Mouse (Mus musculus) forebrain, embryonic 11.5 days (tissue): ENCODE data around the gene Tmem132c. TPM values are rescaled to one million over a fixed set of nuclear protein-coding genes. Genes with fewer than 3 reads are reported as not detected.

Experiments used
- ATAC-seq: fragments of 200-750 bp; cut with Nextera tagmentation; replicated peaks from 2 replicates; pipeline ENCODE4 v1.8.0; 2017; ENCODE audit warnings: moderate TSS enrichment; ENCODE audit not compliant: low FRiP score
- DNase-seq: peaks from one replicate; pipeline ENCODE4 v3.0.0-alpha.2; 2017; ENCODE audit warnings: low spot score
- H3K27ac ChIP-seq: fragments of 300-500 bp; sonication (generic); 2 replicates; pipeline ENCODE4 v1.5.1; 2014; ENCODE audit warnings: low read depth, low read length
- H3K27me3 ChIP-seq: fragments of 300-500 bp; sonication (generic); 2 replicates; pipeline ENCODE4 v1.6.1; 2014; ENCODE audit warnings: mild to moderate bottlenecking, low read length, mixed read lengths; ENCODE audit not compliant: control insufficient read depth, insufficient read depth
- H3K36me3 ChIP-seq: fragments of 300-500 bp; sonication (generic); 2 replicates; pipeline ENCODE4 v1.6.1; 2014; ENCODE audit warnings: mild to moderate bottlenecking, low read length, moderate library complexity, mixed read lengths; ENCODE audit not compliant: control insufficient read depth, insufficient read depth
- H3K4me1 ChIP-seq: fragments of 300-500 bp; sonication (generic); replicated peaks from 2 replicates; pipeline ENCODE4 v1.6.1; 2014; ENCODE audit warnings: low read length, mixed read lengths; ENCODE audit not compliant: control insufficient read depth, insufficient read depth
- H3K4me2 ChIP-seq: fragments of 300-500 bp; sonication (generic); 2 replicates; pipeline ENCODE4 v1.6.1; 2014; ENCODE audit warnings: low read depth, mild to moderate bottlenecking, low read length, moderate library complexity, mixed read lengths; ENCODE audit not compliant: severe bottlenecking
- H3K4me3 ChIP-seq: fragments of 300-500 bp; sonication (generic); 2 replicates; pipeline ENCODE4 v1.5.1; 2014; ENCODE audit warnings: low read depth, low read length
- H3K9ac ChIP-seq: fragments of 300-500 bp; sonication (generic); 2 replicates; pipeline ENCODE4 v1.6.1; 2014; ENCODE audit warnings: low read length
- H3K9me3 ChIP-seq: fragments of 300-500 bp; sonication (generic); 2 replicates; pipeline ENCODE4 v1.6.1; 2016; ENCODE audit warnings: low read length, mixed read lengths; ENCODE audit not compliant: control insufficient read depth
- WGBS: fragments of 180-500 bp; shearing (Covaris S2); extraction: QIAGEN DNeasy Blood & Tissue Kit; methylation state at CpG from one replicate; pipeline ENCODE4 v1.1.7; 2014; 5-methylcytosine and 5-hydroxymethylcytosine counted together
- polyA plus RNA-seq: library from polyadenylated mRNA; unstranded; fragments of >200 nt; fragmentation: Nextera tagmentation; extraction: Ambion mirVana; gene quantifications from 2 replicates; pipeline ENCODE4 v1.2.1, GENCODE M21; 2014

Gene Tmem132c
- polyA plus RNA-seq, 1 experiment from 2014 or later = 26.1 TPM

GRCm38 (mm10) chr5:127336908-127337265 is 95.3 kb downstream of the Tmem132c start:
- no peak overlapping the region for H3K9ac ChIP-seq
- no peaks in the 10 kb centered on the region for H3K27me3 ChIP-seq
- 0 out of 2 replicates have a peak overlapping the region, but pooled peaks have one; percentile 2 for H3K4me2 ChIP-seq
- peak; percentile 29; the same call in 1 of the 2 replicates for ATAC-seq
- peaks cover 21% of the 10 kb centered on the region; the same call in 1 of the 2 replicates for H3K4me1 ChIP-seq
- no peak for DNase-seq
- no peaks in the 10 kb centered on the region for H3K36me3 ChIP-seq
- 15% methylated on average over 5 of the region's 5 CpGs for WGBS
- H3K9me3 ChIP-seq = no peaks in the 10 kb centered on the region
- no peak overlapping the region for H3K4me3 ChIP-seq
- H3K27ac ChIP-seq = peak overlapping the region; percentile 77; the same call in 1 of the 2 replicates

GRCm38 (mm10) chr5:127339016-127339435 is 97.4 kb downstream of the Tmem132c start:
- H3K9ac ChIP-seq = no peak overlapping the region
- ATAC-seq (peak; percentile 14; the same call in 1 of the 2 replicates), DNase-seq (no peak)
- no peak overlapping the region for H3K4me3 ChIP-seq
- H3K27me3 ChIP-seq = no peaks in the 10 kb centered on the region
- H3K4me2 ChIP-seq = no peak overlapping the region; the same call in 1 of the 2 replicates
- H3K36me3 ChIP-seq = no peaks in the 10 kb centered on the region
- WGBS = under 1% methylated on average over 5 of the region's 5 CpGs
- H3K27ac ChIP-seq = peak overlapping the region; percentile 73
- peaks cover 21% of the 10 kb centered on the region; the same call in 1 of the 2 replicates for H3K4me1 ChIP-seq
- H3K9me3 ChIP-seq = no peaks in the 10 kb centered on the region

- H3K36me3 ChIP-seq = no peaks in the 10 kb centered on the region
- H3K9ac ChIP-seq = no peak overlapping the region
- WGBS = 17% methylated on average over 3 of the region's 3 CpGs
- no peaks in the 10 kb centered on the region for H3K9me3 ChIP-seq
- no peak overlapping the region for H3K27ac ChIP-seq
- ATAC-seq (no peak), DNase-seq (no peak)
- H3K4me2 ChIP-seq = no peak overlapping the region
- H3K4me3 ChIP-seq = no peak overlapping the region
- H3K4me1 ChIP-seq = peaks cover 15% of the 10 kb centered on the region; the same call in 1 of the 2 replicates
- no peaks in the 10 kb centered on the region for H3K27me3 ChIP-seq
These were observed 99.5 kb downstream of the Tmem132c start for GRCm38 (mm10) chr5:127341158-127341557.

- Histone ChIP-seq H3K36me3 (no peaks in the 10 kb centered on the region), H3K4me1 (peaks cover 3% of the 10 kb centered on the region; the same call in 1 of the 2 replicates), H3K4me2 (no peak overlapping the region), H3K27ac (no peak overlapping the region), H3K9ac (no peak overlapping the region), H3K27me3 (no peaks in the 10 kb centered on the region), H3K9me3 (no peaks in the 10 kb centered on the region), H3K4me3 (no peak overlapping the region)
- ATAC-seq (no peak), DNase-seq (no peak)
- WGBS = 58% methylated on average over 2 of the region's 2 CpGs
These were observed 103.1 kb downstream of the Tmem132c start for GRCm38 (mm10) chr5:127344721-127345120.

GRCm38 (mm10) chr5:127346364-127346763 is 104.8 kb downstream of the Tmem132c start:
- Histone ChIP-seq H3K27me3 (no peaks in the 10 kb centered on the region), H3K4me1 (no peaks in the 10 kb centered on the region), H3K36me3 (no peaks in the 10 kb centered on the region), H3K27ac (no peak overlapping the region), H3K4me3 (no peak overlapping the region), H3K9ac (no peak overlapping the region), H3K9me3 (no peaks in the 10 kb centered on the region), H3K4me2 (no peak overlapping the region)
- ATAC-seq (no peak), DNase-seq (no peak)
- WGBS = 85% methylated on average over 2 of the region's 2 CpGs

- H3K4me2 ChIP-seq = no peak overlapping the region
These were observed 105.6 kb downstream of the Tmem132c start for GRCm38 (mm10) chr5:127347053-127347748.

GRCm38 (mm10) chr5:127349221-127350065 is 107.8 kb downstream of the Tmem132c start:
- DNase-seq = no peak
- Histone ChIP-seq H3K9me3 (no peaks in the 10 kb centered on the region), H3K27me3 (no peaks in the 10 kb centered on the region), H3K9ac (no peak overlapping the region; the same call in 1 of the 2 replicates), H3K27ac (no peak overlapping the region), H3K4me1 (no peaks in the 10 kb centered on the region), H3K4me2 (no peak overlapping the region), H3K4me3 (no peak overlapping the region), H3K36me3 (no peaks in the 10 kb centered on the region)
- WGBS = 63% methylated on average over 9 of the region's 9 CpGs
- ATAC-seq = no peak

More at GRCm38 (mm10) chr5:127347053-127347748, 105.6 kb downstream of the Tmem132c start:
- no peak overlapping the region for H3K4me3 ChIP-seq
- H3K36me3 ChIP-seq = no peaks in the 10 kb centered on the region
- H3K4me1 ChIP-seq = no peaks in the 10 kb centered on the region
- H3K9me3 ChIP-seq = no peaks in the 10 kb centered on the region
- ATAC-seq (peak; percentile 56; the same call in 1 of the 2 replicates), DNase-seq (no peak)
- WGBS = 66% methylated on average over 12 of the region's 12 CpGs
- no peak overlapping the region for H3K9ac ChIP-seq
- no peak overlapping the region for H3K27ac ChIP-seq
- no peaks in the 10 kb centered on the region for H3K27me3 ChIP-seq

- Histone ChIP-seq H3K9ac (no peak overlapping the region), H3K36me3 (no peaks in the 10 kb centered on the region), H3K9me3 (no peaks in the 10 kb centered on the region), H3K4me1 (peaks cover 5% of the 10 kb centered on the region; the same call in 1 of the 2 replicates), H3K27ac (no peak overlapping the region), H3K4me3 (no peak overlapping the region), H3K27me3 (no peaks in the 10 kb centered on the region), H3K4me2 (no peak overlapping the region)
- 54% methylated on average over 2 of the region's 2 CpGs for WGBS
- no peak for ATAC-seq
- DNase-seq = no peak
These were observed 111.4 kb downstream of the Tmem132c start for GRCm38 (mm10) chr5:127353002-127353401.
